Mouse (Mus musculus) cerebellum, adult 11-12 months (tissue): ENCODE measurements around the gene Slc6a20b.
"Not testable (repeated sequence)": the region's sequence is repeated elsewhere in the genome, so short reads cannot be mapped to it uniquely, and the experiment has no call there.

Experiments used
- DNase-seq: peaks from one replicate; pipeline ENCODE4 v3.0.0; 2022

The Slc6a20b gene

GRCm38 (mm10) chr9:123632281-123632680 lies at the start of gene Slc6a20b:
Gene Slc6a20b (minus strand): TSS chr9:123632565.
- DNase-seq, result no peak

- DNase-seq, result no peak
These were observed 46.8 kb upstream of the Slc6a20b start for GRCm38 (mm10) chr9:123679198-123679597.

- no peak for DNase-seq
These were observed 46.2 kb upstream of the Slc6a20b start, which contains the start of the genes Ccr9 and Slc6a20a for GRCm38 (mm10) chr9:123678327-123679105. Gene Ccr9 (plus strand): TSS chr9:123678439. Gene Slc6a20a (minus strand): TSS chr9:123678885.

- no peak for DNase-seq
These were observed 33.3 kb upstream of the Slc6a20b start for GRCm38 (mm10) chr9:123665645-123666044.

- DNase-seq, result not testable (repeated sequence)
These were observed 27.8 kb upstream of the Slc6a20b start for GRCm38 (mm10) chr9:123659986-123660676.

- no peak for DNase-seq
These were observed 26.6 kb upstream of the Slc6a20b start for GRCm38 (mm10) chr9:123658981-123659380.

GRCm38 (mm10) chr9:123657457-123657856 lies 25.1 kb upstream of the Slc6a20b start:
- no peak for DNase-seq

GRCm38 (mm10) chr9:123651369-123651768 lies 19.0 kb upstream of the Slc6a20b start:
- DNase-seq, result no peak

GRCm38 (mm10) chr9:123649785-123650511 lies 17.6 kb upstream of the Slc6a20b start:
- DNase-seq, result no peak

- no peak for DNase-seq
These were observed 7.7 kb upstream of the Slc6a20b start for GRCm38 (mm10) chr9:123640106-123640505.

- peak; percentile 5 for DNase-seq
These were observed 6.3 kb upstream of the Slc6a20b start for GRCm38 (mm10) chr9:123638668-123639089.

- no peak for DNase-seq
These were observed 5.9 kb upstream of the Slc6a20b start for GRCm38 (mm10) chr9:123638231-123638630.

GRCm38 (mm10) chr9:123636771-123637170 lies 4.4 kb upstream of the Slc6a20b start:
- no peak for DNase-seq

GRCm38 (mm10) chr9:123632993-123633392 lies 628 bp upstream of the Slc6a20b start:
- DNase-seq, result no peak

GRCm38 (mm10) chr9:123631666-123632065 lies 699 bp downstream of the Slc6a20b start:
- no peak for DNase-seq

GRCm38 (mm10) chr9:123625821-123626220 lies 6.5 kb downstream of the Slc6a20b start:
- no peak for DNase-seq

GRCm38 (mm10) chr9:123624741-123625140 lies 7.6 kb downstream of the Slc6a20b start:
- DNase-seq, result no peak

GRCm38 (mm10) chr9:123620311-123621098 lies 11.9 kb downstream of the Slc6a20b start:
- DNase-seq, result no peak

- no peak for DNase-seq
These were observed 30.8 kb downstream of the Slc6a20b start for GRCm38 (mm10) chr9:123601529-123601928.

- DNase-seq, result no peak
These were observed 35.0 kb downstream of the Slc6a20b start for GRCm38 (mm10) chr9:123597376-123597775.

GRCm38 (mm10) chr9:123596910-123597309 lies 35.5 kb downstream of the Slc6a20b start:
- DNase-seq, result no peak

GRCm38 (mm10) chr9:123595194-123595593 lies 37.2 kb downstream of the Slc6a20b start:
- no peak for DNase-seq
